Mouse (Mus musculus): ENCODE measurements around the gene Gm8653. TPM values are rescaled to one million over a fixed set of nuclear protein-coding genes. Genes with fewer than 3 reads are reported as not detected.
"Not testable (repeated sequence)": the region's sequence is repeated elsewhere in the genome, so short reads cannot be mapped to it uniquely, and the experiment has no call there.

Gm8653 gene
- polyA plus RNA-seq (2016; fragmentation: Nextera tagmentation; extraction: Ambion mirVana), result not detected in 2 replicates

DNA sequence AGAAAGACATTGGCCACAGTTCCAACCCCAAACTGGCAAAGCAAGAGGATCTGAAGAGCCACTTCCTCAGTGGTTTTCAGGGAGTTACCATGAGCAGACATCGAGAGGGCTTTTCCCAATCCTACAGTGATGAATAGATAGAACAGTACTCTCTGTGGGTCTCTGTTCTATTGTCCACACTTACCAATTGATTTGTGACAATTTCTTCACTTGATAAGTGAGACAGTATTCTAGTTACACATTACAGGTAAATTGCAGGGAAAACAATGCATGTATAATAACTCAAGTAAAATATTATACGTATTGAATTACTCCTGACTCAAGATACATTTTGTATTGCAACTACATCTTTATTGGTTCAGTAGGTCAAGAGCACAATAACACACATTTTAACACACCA lies at the start of gene Gm8653:
Gene Gm8653, minus strand, starts transcription at position 101 of the 400 bp plus-strand sequence.
- not testable (repeated sequence) for H3K4me2 ChIP-seq (replicated peaks); H3K4me3 ChIP-seq; H3K9ac ChIP-seq (replicated peaks); H3K9me3 ChIP-seq; H3K36me3 ChIP-seq; ATAC-seq (ENCODE audit: low FRiP score, low read depth); H3K27me3 ChIP-seq; H3K27ac ChIP-seq (replicated peaks); H3K4me1 ChIP-seq
- no CpG with 5 or more reads among the region's 2 CpGs for WGBS

DNA sequence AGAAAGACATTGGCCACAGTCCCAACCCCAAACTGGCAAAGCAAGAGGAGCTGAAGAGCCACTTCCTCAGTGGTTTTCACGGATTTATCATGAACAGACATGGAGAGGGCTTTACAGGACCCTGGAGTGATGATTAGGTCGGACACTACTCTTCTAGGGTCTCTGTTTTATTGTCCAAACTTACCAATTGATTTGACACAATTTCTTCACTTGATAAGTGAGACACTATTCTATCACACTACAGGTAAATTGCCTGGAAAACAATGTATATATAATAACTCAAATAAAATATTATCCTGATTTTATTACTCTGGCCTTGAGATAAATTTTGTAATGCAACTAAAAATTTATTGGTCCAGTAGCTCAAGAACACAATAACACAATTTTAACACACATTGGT lies 28.3 kb upstream of the Gm8653 start, which contains the start of gene Gm8453:
Gene Gm8453, minus strand, starts transcription at position 101 of the 400 bp plus-strand sequence.
- H3K27ac ChIP-seq (replicated peaks); ATAC-seq (ENCODE audit: low FRiP score, low read depth); H3K9me3 ChIP-seq; H3K27me3 ChIP-seq; H3K4me1 ChIP-seq; H3K9ac ChIP-seq (replicated peaks); H3K4me3 ChIP-seq; H3K36me3 ChIP-seq; H3K4me2 ChIP-seq (replicated peaks): not testable (repeated sequence)
- 19% methylated on average over 2 of the region's 2 CpGs for WGBS

DNA sequence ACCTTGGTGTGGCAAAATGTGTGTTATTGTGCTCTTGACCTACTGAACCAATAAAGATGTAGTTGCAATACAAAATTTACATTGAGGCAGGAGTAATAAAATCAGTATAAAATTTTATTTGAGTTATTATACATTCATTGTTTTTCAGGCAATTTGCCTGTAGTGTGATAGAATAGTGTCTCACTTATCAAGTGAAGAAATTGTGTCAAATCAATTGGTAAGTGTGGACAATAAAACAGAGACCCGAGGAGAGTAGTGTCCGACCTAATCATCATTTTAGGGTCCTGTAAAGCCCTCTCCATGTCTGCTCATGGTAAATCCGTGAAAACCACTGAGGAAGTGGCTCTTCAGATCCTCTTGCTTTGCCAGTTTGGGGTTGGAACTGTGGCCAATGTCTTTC lies 12.0 kb downstream of the Gm8653 start, which contains the start of gene Vmn1r143:
Gene Vmn1r143, plus strand, starts transcription at position 301 of the 400 bp plus-strand sequence.
- not testable (repeated sequence) for H3K27ac ChIP-seq (replicated peaks); H3K27me3 ChIP-seq; H3K4me1 ChIP-seq; H3K9me3 ChIP-seq; H3K9ac ChIP-seq (replicated peaks); ATAC-seq (ENCODE audit: low FRiP score, low read depth); H3K4me2 ChIP-seq (replicated peaks); H3K36me3 ChIP-seq; H3K4me3 ChIP-seq
- no CpG with 5 or more reads among the region's 3 CpGs for WGBS

DNA sequence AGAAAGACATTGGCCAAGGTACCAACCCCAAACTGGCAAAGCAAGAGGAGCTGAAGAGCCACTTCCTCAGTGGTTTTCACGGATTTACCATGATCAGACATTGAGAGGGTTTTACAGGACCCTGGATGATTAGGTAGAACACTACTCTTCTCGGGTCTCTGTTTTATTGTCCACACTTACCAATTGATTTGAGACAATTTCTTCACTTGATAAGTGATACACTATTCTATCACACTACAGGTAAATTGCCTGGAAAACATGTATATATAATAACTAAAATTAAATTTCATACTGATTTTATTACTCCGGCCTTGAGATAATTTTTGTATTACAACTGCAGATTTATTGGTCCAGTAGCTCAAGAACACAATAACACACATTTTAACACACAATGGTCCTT lies 37.1 kb downstream of the Gm8653 start, which contains the start of gene Vmn1r142:
Gene Vmn1r142, minus strand, starts transcription at position 101 of the 400 bp plus-strand sequence.
- H3K9ac ChIP-seq (replicated peaks); H3K27me3 ChIP-seq; H3K4me1 ChIP-seq; H3K4me3 ChIP-seq; H3K27ac ChIP-seq (replicated peaks); H3K9me3 ChIP-seq; H3K4me2 ChIP-seq (replicated peaks); H3K36me3 ChIP-seq; ATAC-seq (ENCODE audit: low FRiP score, low read depth): not testable (repeated sequence)
- no CpG with 5 or more reads among the region's 3 CpGs for WGBS

Other genes starting within 250 kb of the Gm8653 start
- not detected in 2 replicates for gene Vmn1r137, start 206.7 kb downstream of the Gm8653 start, polyA plus RNA-seq (2016; fragmentation: Nextera tagmentation; extraction: Ambion mirVana)
- gene Vmn1r138, start 172.4 kb downstream of the Gm8653 start, polyA plus RNA-seq (2016; fragmentation: Nextera tagmentation; extraction: Ambion mirVana), result not detected in 2 replicates
- gene Gm6176, start 145.0 kb downstream of the Gm8653 start, polyA plus RNA-seq (2016; fragmentation: Nextera tagmentation; extraction: Ambion mirVana), result not detected in 2 replicates
- not detected in 2 replicates for gene Vmn1r139, start 132.2 kb downstream of the Gm8653 start, polyA plus RNA-seq (2016; fragmentation: Nextera tagmentation; extraction: Ambion mirVana)
- not detected in 2 replicates for gene Gm16451, start 83.0 kb downstream of the Gm8653 start, polyA plus RNA-seq (2016; fragmentation: Nextera tagmentation; extraction: Ambion mirVana)
- not detected in 2 replicates for gene Gm10666, start 66.5 kb downstream of the Gm8653 start, polyA plus RNA-seq (2016; fragmentation: Nextera tagmentation; extraction: Ambion mirVana)
- not detected in 2 replicates for gene Vmn1r142, start 37.2 kb downstream of the Gm8653 start, polyA plus RNA-seq (2016; fragmentation: Nextera tagmentation; extraction: Ambion mirVana)
- gene Vmn1r143, start 11.9 kb downstream of the Gm8653 start, polyA plus RNA-seq (2016; fragmentation: Nextera tagmentation; extraction: Ambion mirVana), result not detected in 2 replicates
- gene Gm8453, start 28.2 kb upstream of the Gm8653 start, polyA plus RNA-seq (2016; fragmentation: Nextera tagmentation; extraction: Ambion mirVana), result not detected in 2 replicates
- not detected in 2 replicates for gene Gm4187, start 128.5 kb upstream of the Gm8653 start, polyA plus RNA-seq (2016; fragmentation: Nextera tagmentation; extraction: Ambion mirVana)
- gene Gm8660, start 169.8 kb upstream of the Gm8653 start, polyA plus RNA-seq (2016; fragmentation: Nextera tagmentation; extraction: Ambion mirVana), result not detected in 2 replicates
- gene Vmn1r148, start 212.3 kb upstream of the Gm8653 start, polyA plus RNA-seq (2016; fragmentation: Nextera tagmentation; extraction: Ambion mirVana), result not detected in 2 replicates
- not detected in 2 replicates for gene Vmn1r149, start 237.0 kb upstream of the Gm8653 start, polyA plus RNA-seq (2016; fragmentation: Nextera tagmentation; extraction: Ambion mirVana)

Measured in midbrain, embryonic 12.5 days (tissue).